In the genomic region with DNA sequence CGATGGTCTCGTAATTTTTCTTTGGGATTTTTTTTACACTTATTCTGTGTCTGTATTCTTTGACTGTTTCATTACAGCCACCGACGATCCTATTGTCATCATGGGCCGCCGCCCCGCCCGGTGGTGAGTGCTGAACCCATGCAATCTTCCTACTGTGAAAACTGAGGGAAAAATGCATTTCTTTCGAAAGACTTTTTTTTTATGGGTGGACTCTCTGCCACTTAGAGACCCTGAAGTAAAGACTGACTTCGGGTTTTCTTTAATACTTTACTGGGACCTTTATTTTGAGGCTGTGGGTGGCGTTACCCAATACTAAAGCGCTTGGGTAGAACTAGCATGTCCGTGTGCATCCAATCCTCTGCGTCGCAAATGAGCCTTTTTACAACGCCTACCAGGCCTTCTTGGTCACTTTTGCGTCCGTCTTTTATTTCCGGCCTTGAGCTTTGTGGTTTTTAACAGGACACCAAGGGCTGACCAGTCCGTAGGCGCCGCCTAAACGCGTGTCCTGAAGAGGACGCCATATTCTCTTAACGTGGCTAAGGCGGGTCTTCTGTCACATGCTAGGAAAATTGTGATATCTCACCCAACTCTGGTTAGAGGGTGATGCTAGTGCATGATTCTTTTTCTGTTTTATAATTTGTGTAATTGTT, we compare ENCODE assay signal across 7 mouse cellular contexts. TPM values are rescaled to one million over a fixed set of nuclear protein-coding genes. Genes with fewer than 3 reads are reported as not detected.
DNase-seq lines count a peak whose midpoint lies in the region; ATAC-seq lines count a peak whose summit lies in the region.

No protein-coding gene starts in this region.

- peak; percentile 50 for DNase-seq in 3134 (ENCODE audit: extremely low read depth, insufficient read length, low spot score)
- peak; percentile 51 to 58 for DNase-seq in B cell, adult 2 months
- DNase-seq in embryo, embryonic 10.5 days (ENCODE audit: low spot score): peak; percentile 59
- DNase-seq in kidney, postnatal 36 days: peak; percentile 20 to 40

- H3K36me3 ChIP-seq in heart, embryonic 13.5 days: peaks cover 12% of the 10 kb centered on the region
- peaks cover 25% of the 10 kb centered on the region for H3K36me3 ChIP-seq in megakaryocyte, embryonic 14.5 days (replicated peaks; ENCODE audit: low read length)
- H3K36me3 ChIP-seq in stomach, embryonic 15.5 days: no peaks in the 10 kb centered on the region

- peaks cover 4% of the 10 kb centered on the region; the same call in 1 of the 2 replicates for H3K4me1 ChIP-seq in heart, embryonic 13.5 days
- peaks cover 20% of the 10 kb centered on the region for H3K4me1 ChIP-seq in megakaryocyte, embryonic 14.5 days
- H3K4me1 ChIP-seq in stomach, embryonic 15.5 days: no peaks in the 10 kb centered on the region

- H3K4me2 ChIP-seq in heart, embryonic 13.5 days: peak overlapping the region; percentile 72
- peak overlapping the region; percentile 43 for H3K4me2 ChIP-seq in stomach, embryonic 15.5 days

- no peak for ATAC-seq in heart, embryonic 13.5 days (ENCODE audit: extremely low read depth, insufficient number of reproducible peaks, low FRiP score, low TSS enrichment)
- ATAC-seq in stomach, embryonic 15.5 days (ENCODE audit: insufficient read depth, low FRiP score, low read depth): no peak

- H3K27ac ChIP-seq in heart, embryonic 13.5 days (replicated peaks): peak overlapping the region; percentile 78
- H3K27ac ChIP-seq in stomach, embryonic 15.5 days: peak overlapping the region; percentile 68

- WGBS in heart, embryonic 13.5 days: 9% methylated on average over 27 of the region's 27 CpGs
- 13% methylated on average over 27 of the region's 27 CpGs for WGBS in stomach, embryonic 15.5 days

- H3K4me3 ChIP-seq in heart, embryonic 13.5 days: peak overlapping the region; percentile 67
- H3K4me3 ChIP-seq in megakaryocyte, embryonic 14.5 days (replicated peaks): peak overlapping the region; percentile 91
- peak overlapping the region; percentile 50 for H3K4me3 ChIP-seq in stomach, embryonic 15.5 days (replicated peaks)

- H3K9me3 ChIP-seq in heart, embryonic 13.5 days: no peaks in the 10 kb centered on the region
- H3K9me3 ChIP-seq in megakaryocyte, embryonic 14.5 days: peaks cover 5% of the 10 kb centered on the region; the same call in 1 of the 2 replicates
- H3K9me3 ChIP-seq in stomach, embryonic 15.5 days: no peaks in the 10 kb centered on the region

- no peaks in the 10 kb centered on the region for H3K27me3 ChIP-seq in heart, embryonic 13.5 days (replicated peaks)
- peaks cover 8% of the 10 kb centered on the region for H3K27me3 ChIP-seq in megakaryocyte, embryonic 14.5 days (replicated peaks)
- H3K27me3 ChIP-seq in stomach, embryonic 15.5 days (replicated peaks): no peaks in the 10 kb centered on the region

- peak overlapping the region; percentile 90 for H3K9ac ChIP-seq in heart, embryonic 13.5 days
- peak overlapping the region; percentile 55; the same call in 1 of the 2 replicates for H3K9ac ChIP-seq in stomach, embryonic 15.5 days

RNA-seq across cellular contexts. Expression of gene Rpl10, which starts 0.4 kb away (rescaled TPM):
- polyA plus RNA-seq in heart, embryonic 13.5 days (2015; fragmentation: Nextera tagmentation; extraction: Ambion mirVana): 437 and 511 TPM in 2 replicates
- 328 and 1,584 TPM in 2 replicates for polyA plus RNA-seq in megakaryocyte, embryonic 14.5 days (2012; ENCODE audit: insufficient read depth, low replicate concordance)
- polyA plus RNA-seq in stomach, embryonic 15.5 days (2015; fragmentation: Nextera tagmentation; extraction: Ambion mirVana): 643 and 895 TPM in 2 replicates

RNA-seq across cellular contexts. Expression of gene Taz, which starts 10.7 kb away (rescaled TPM):
- 63.9 and 66.2 TPM in 2 replicates for polyA plus RNA-seq in heart, embryonic 13.5 days (2015; fragmentation: Nextera tagmentation; extraction: Ambion mirVana)
- 29.6 and 48.2 TPM in 2 replicates for polyA plus RNA-seq in megakaryocyte, embryonic 14.5 days (2012; ENCODE audit: insufficient read depth, low replicate concordance)
- polyA plus RNA-seq in stomach, embryonic 15.5 days (2015; fragmentation: Nextera tagmentation; extraction: Ambion mirVana): 79.5 and 86.1 TPM in 2 replicates

RNA-seq across cellular contexts. Expression of gene Dnase1l1, which starts 11.1 kb away (rescaled TPM):
- 9.9 and 13.4 TPM in 2 replicates for polyA plus RNA-seq in heart, embryonic 13.5 days (2015; fragmentation: Nextera tagmentation; extraction: Ambion mirVana)
- 2.8 TPM in 1 of 2 replicates, not detected in the other for polyA plus RNA-seq in megakaryocyte, embryonic 14.5 days (2012; ENCODE audit: insufficient read depth, low replicate concordance)
- 15.7 and 17.5 TPM in 2 replicates for polyA plus RNA-seq in stomach, embryonic 15.5 days (2015; fragmentation: Nextera tagmentation; extraction: Ambion mirVana)

RNA-seq across cellular contexts. Expression of gene Emd, which starts 16.5 kb away (rescaled TPM):
- 16.3 and 17.2 TPM in 2 replicates for polyA plus RNA-seq in heart, embryonic 13.5 days (2015; fragmentation: Nextera tagmentation; extraction: Ambion mirVana)
- polyA plus RNA-seq in megakaryocyte, embryonic 14.5 days (2012; ENCODE audit: insufficient read depth, low replicate concordance): 39.1 and 49.4 TPM in 2 replicates
- 22.0 and 25.5 TPM in 2 replicates for polyA plus RNA-seq in stomach, embryonic 15.5 days (2015; fragmentation: Nextera tagmentation; extraction: Ambion mirVana)

RNA-seq across cellular contexts. Expression of gene Flna, which starts 21.4 kb away (rescaled TPM):
- 136 and 154 TPM in 2 replicates for polyA plus RNA-seq in heart, embryonic 13.5 days (2015; fragmentation: Nextera tagmentation; extraction: Ambion mirVana)
- polyA plus RNA-seq in megakaryocyte, embryonic 14.5 days (2012; ENCODE audit: insufficient read depth, low replicate concordance): 106 and 299 TPM in 2 replicates
- 346 and 386 TPM in 2 replicates for polyA plus RNA-seq in stomach, embryonic 15.5 days (2015; fragmentation: Nextera tagmentation; extraction: Ambion mirVana)
